Mouse (Mus musculus): ENCODE measurements around the gene Blzf1.

Gene Blzf1

GRCm38 (mm10) chr1:164307124-164307751 is at the start of gene Blzf1:
Blzf1 (minus strand) TSS chr1:164307489.
- DNase-seq (ENCODE audit: low read depth), result peak; percentile 98

DNA sequence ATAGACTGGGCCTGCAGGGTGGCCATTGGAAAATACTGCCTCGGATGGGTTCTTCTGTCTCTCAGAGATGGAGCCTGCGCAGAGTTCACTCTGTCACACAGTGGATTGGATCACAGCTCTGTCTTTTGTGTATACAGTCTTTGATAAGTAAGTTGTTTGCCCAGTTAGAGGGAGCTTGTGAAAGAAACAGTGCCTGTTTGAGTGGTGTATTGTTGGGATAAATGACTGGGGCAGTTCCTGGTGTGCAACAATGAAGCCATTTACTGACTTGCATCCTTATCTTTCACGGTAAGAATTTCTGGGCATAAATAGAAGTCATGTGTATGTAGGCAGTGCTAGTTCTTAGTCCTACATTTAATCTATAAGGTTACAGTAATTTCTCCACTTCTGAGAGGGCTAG is 46.2 kb upstream of the Blzf1 start:
- DNase-seq (ENCODE audit: low read depth), result no peak

GRCm38 (mm10) chr1:164342161-164342560 is 34.9 kb upstream of the Blzf1 start:
- peak; percentile 24 for DNase-seq (ENCODE audit: low read depth)

DNA sequence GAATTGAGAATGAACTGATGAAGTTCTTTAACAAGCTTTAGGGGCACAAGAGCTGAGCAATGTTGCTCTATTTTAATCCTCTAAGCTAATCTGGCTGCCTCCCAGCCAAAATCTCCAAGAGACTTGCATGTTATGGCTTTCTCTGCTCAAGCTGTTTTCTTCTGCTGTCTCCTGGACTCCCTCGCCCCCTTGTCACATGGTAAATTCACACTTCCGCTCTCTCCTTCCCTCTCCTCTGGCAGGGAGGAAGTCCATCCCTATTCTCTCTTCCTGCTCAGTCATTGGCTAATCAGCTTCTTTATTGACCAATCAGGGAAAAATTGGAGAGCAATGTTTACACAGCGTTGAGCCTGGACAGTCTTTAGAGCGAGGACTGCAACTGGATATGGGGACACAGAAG is 28.6 kb upstream of the Blzf1 start:
- DNase-seq (ENCODE audit: low read depth), result no peak

DNA sequence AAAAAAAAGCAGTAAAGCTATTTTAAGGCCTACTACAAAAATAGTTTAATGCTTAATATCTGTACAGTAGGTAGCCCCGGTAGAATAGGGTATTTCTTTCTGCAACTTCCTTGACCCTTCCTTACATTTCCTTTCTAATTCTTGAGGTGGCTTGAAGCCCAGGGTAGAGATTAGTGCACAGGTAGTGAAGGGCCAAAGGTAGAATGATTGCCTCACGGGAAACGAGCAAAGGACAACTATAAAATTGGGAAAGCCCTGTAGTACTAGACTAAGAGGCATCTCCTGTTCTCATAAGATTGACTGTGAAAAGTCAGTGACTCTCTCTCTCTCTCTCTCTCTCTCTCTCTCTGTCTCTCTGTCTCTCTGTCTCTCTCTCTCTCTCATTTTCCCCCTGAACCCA is 28.1 kb upstream of the Blzf1 start:
- no peak for DNase-seq (ENCODE audit: low read depth)

DNA sequence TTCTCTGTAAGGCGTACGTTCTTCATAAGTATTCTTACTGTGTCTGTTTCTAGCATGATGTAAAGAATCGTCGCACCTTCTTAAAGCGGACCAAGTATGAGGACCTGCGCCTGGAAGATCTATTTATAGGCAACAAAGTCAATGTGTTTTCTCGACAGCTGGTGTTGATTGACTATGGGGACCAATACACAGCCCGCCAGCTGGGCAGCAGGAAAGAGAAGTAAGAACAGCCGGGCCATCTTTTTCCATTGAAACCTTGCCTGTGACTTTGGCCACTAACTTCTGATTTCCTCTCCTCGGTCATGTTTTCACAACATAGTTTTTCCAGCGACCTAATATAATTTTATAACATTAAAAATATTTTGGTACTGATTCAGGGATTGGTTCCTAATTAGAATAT is 25.3 kb upstream of the Blzf1 start:
- no peak for DNase-seq (ENCODE audit: low read depth)

DNA sequence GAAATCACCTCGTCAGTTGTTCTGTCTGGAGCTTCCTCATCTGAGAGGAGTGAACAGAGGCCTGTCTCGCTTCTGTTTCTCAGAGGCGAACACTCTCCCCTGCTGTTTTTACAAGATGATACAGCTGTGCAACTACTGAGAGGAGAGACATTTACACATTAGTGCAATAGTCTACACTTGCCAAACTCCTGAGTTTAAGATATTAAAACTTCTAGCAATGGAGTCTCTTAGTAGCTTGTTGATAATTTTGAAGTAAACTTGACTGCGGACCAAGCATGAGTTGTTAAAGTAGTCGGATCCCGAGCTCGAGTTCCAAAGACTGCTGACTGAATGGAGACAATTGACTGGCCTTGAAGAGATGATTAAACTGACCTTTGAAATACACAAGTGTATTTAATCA is 20.5 kb upstream of the Blzf1 start:
- DNase-seq (ENCODE audit: low read depth), result no peak

DNA sequence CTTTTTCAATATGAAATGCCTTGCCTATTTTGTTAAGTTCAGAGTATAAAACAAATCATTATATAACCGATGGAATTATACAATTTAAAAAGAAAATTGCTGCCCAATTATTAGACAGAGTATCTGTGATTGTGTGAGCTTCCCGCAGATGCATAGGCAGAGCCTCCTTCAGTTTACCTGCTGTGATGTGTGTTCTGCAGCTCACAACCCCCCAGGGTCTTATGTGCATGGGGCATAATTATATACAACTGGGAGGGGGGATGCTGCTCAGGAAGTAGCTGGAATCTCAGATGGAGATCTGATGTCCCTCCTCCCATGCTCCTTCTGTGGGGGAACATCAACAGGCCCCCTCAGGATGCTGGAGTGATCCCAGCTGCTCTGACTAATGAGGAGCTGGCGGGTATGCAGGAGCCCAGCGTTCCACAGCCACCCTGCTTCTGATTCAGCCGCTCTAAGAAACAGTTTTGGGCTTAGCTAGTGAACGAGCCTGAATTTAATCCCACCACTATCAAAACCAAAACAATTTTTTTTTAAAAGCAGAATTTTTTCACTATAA is 19.4 kb upstream of the Blzf1 start:
- DNase-seq (ENCODE audit: low read depth), result no peak

DNA sequence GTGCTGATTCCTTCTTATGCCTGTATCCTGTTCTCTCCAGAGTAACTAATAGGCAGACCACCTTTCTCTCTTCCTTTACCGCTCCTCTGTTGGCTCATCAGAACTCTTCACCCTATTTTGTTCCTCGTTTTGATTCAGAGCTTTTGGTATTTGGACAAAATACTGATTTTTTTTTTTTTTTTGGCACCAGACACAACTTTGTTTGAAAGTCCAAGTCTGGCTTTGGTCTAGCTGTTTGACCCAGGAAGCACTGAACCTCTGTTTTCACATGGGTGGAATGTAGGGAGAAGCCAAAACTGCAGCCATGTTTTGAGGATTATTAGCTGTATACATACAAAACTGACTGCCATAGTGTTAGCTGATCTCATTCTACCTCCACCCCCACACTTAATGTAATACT is 17.6 kb upstream of the Blzf1 start:
- no peak for DNase-seq (ENCODE audit: low read depth)

- DNase-seq (ENCODE audit: low read depth), result no peak
Measured at GRCm38 (mm10) chr1:164324221-164324620, 16.9 kb upstream of the Blzf1 start.

DNA sequence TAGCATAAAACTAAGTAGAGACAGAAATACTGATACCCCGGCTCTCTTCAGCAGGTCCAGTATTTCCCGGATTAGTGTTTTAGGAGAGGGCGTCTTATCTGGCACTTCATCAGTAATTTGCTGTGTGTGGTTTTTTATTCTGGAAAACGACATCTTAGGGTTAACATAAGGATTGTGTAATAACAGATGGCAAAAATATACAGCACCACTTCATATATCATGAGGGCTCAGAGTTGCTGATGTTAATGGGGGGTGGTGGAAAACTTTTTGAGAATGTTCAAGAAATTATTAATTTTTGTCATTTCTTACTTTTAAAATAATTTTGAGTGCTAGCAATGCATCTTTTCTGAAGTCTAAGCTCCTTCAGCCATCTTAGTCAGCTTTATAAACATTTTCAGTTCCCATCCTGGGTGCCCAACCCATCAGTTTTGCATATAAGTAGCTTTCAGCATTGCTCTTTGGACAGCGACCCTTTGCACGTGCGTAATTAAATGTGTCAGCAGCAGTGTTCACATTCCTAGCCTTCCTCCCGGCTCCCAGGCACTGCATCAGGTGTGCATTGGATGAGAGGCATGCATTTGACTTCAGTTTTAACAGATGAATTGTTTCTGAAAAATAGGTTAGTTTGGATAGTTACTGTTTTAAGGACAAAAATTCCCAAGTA is 15.8 kb upstream of the Blzf1 start:
- no peak for DNase-seq (ENCODE audit: low read depth)

- no peak for DNase-seq (ENCODE audit: low read depth)
Measured at GRCm38 (mm10) chr1:164321408-164321807, 14.1 kb upstream of the Blzf1 start.

GRCm38 (mm10) chr1:164320731-164321130 is 13.4 kb upstream of the Blzf1 start:
- DNase-seq (ENCODE audit: low read depth), result no peak

- DNase-seq (ENCODE audit: low read depth), result no peak
Measured at GRCm38 (mm10) chr1:164319542-164320140, 12.4 kb upstream of the Blzf1 start.

GRCm38 (mm10) chr1:164318474-164318873 is 11.2 kb upstream of the Blzf1 start:
- DNase-seq (ENCODE audit: low read depth), result no peak

GRCm38 (mm10) chr1:164317261-164317660 is 10.0 kb upstream of the Blzf1 start:
- DNase-seq (ENCODE audit: low read depth), result no peak

- peak; percentile 66 for DNase-seq (ENCODE audit: low read depth)
Measured at GRCm38 (mm10) chr1:164316697-164317096, 9.4 kb upstream of the Blzf1 start.

- DNase-seq (ENCODE audit: low read depth), result peak; percentile 49
Measured at GRCm38 (mm10) chr1:164315266-164315665, 8.0 kb upstream of the Blzf1 start.

GRCm38 (mm10) chr1:164314085-164314484 is 6.8 kb upstream of the Blzf1 start:
- no peak for DNase-seq (ENCODE audit: low read depth)

- no peak for DNase-seq (ENCODE audit: low read depth)
Measured at GRCm38 (mm10) chr1:164307922-164308321, 633 bp upstream of the Blzf1 start.

DNA sequence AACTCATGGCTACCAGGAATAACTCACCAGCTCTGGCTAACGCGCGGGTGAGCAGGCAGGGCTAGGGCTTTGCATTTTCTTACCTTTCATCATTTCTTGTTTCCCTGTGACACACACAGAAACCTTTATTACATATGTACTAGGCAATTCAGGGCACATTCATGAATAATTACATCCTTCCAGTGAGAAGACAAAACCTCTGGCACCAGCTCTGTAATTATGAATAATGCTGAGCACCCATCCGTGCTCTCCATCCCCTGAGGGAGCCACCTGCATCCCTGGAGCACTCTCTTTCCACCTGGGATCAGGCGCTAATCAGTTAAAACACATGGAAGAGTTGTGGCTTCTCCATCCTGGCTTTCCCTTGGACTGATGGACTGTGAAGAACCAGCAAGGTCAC is 3.5 kb downstream of the Blzf1 start, which contains the start of gene Nme7:
Gene Nme7, plus strand, starts transcription at position 301 of the 400 bp plus-strand sequence.
- no peak for DNase-seq (ENCODE audit: low read depth)

GRCm38 (mm10) chr1:164301949-164302348 is 5.3 kb downstream of the Blzf1 start:
- DNase-seq (ENCODE audit: low read depth), result no peak

DNA sequence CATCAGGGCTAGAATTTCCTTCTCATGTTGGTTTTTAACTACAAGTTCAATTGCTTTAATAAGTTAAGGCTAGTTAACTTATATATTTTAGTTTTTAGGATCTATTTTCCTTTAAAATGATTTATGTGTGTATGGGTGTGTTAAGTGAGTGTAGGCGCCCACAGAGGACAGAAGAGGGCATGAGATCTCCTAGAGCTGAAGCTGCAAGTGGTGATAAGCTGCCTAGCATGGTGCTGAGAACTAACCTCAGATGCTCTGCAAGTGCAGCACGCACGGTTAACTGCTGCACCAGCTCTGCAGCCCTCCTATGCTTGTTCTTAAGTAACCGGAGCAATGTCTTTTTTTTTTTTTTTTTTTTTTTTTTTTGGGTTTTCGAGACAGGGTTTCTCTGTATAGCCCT is 10.8 kb downstream of the Blzf1 start:
- no peak for DNase-seq (ENCODE audit: low read depth)

All from 416B (cell line).